Mouse (Mus musculus): Measurements from ENCODE around the gene Pef1. TPM values are rescaled to one million over a fixed set of nuclear protein-coding genes. Genes with fewer than 3 reads are reported as not detected.

The Pef1 gene
- polyA plus RNA-seq, 1 experiment from 2014 or later = 70.4 TPM

DNA sequence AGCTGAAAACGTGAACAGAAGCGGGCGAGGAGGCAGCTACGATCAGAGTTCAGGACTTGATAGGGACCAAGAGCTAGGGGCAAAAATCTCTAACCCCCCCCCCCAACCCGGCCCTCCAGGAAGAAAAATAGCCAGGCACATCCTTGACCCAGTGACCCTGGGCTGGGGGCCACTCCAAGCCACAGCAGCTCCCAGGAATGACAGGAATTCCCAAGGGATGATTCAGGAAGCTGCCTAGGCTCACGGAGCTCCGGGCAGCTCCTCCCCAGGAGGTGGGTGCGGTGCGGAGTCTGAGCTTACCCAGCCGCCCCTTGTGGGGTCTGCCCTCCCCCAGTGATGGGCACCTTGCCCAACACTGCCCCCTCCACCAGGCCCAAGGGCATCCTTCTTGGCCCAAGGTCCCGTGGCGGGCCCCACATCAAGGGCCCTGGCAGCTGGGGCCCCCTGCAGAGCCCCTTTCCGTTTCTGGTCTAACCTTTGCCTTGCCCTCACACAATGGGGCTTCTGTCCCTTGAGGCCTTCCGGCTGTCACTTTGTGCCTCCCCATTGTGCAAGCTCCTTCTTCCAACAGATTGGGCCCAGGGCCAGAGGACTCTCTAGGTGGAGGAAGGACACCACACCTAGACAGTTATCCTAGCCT is 72.8 kb downstream of the Pef1 start, which contains the start of gene Tinagl1:
TSS of gene Tinagl1 (minus strand) at position 51 of the 640 bp plus-strand sequence.
- no peak for DNase-seq (ENCODE audit: low spot score)
- no peaks in the 10 kb centered on the region for H3K9me3 ChIP-seq (ENCODE audit: control insufficient read depth, low read length)
- peak within 1 kb of the TSS; percentile 47; the same call in 1 of the 2 replicates for H3K27ac ChIP-seq (ENCODE audit: low read depth)
- H3K9ac ChIP-seq (ENCODE audit: low read length) = 0 out of 2 replicates have a peak within 1 kb of the TSS, but pooled peaks have one; percentile 16
- 8% methylated on average over 14 of the region's 14 CpGs for WGBS
- H3K4me1 ChIP-seq (replicated peaks; ENCODE audit: control insufficient read depth, insufficient read depth, low read length) = peaks cover 40% of the 10 kb centered on the region
- 0 out of 2 replicates have a peak, but pooled peaks have one; percentile 25 for ATAC-seq (replicated peaks; ENCODE audit: low FRiP score, low TSS enrichment, low read depth)
- peaks cover 9% of the 10 kb centered on the region; the same call in 1 of the 2 replicates for H3K27me3 ChIP-seq (replicated peaks; ENCODE audit: control insufficient read depth, insufficient read depth, low read length)
- H3K36me3 ChIP-seq (ENCODE audit: control insufficient read depth, insufficient read depth, low read length) = no peaks in the 10 kb centered on the region
- H3K4me2 ChIP-seq (ENCODE audit: low read length) = peak within 1 kb of the TSS; percentile 57
- peak within 1 kb of the TSS; percentile 23 for H3K4me3 ChIP-seq (ENCODE audit: low read depth, low read length)

DNA sequence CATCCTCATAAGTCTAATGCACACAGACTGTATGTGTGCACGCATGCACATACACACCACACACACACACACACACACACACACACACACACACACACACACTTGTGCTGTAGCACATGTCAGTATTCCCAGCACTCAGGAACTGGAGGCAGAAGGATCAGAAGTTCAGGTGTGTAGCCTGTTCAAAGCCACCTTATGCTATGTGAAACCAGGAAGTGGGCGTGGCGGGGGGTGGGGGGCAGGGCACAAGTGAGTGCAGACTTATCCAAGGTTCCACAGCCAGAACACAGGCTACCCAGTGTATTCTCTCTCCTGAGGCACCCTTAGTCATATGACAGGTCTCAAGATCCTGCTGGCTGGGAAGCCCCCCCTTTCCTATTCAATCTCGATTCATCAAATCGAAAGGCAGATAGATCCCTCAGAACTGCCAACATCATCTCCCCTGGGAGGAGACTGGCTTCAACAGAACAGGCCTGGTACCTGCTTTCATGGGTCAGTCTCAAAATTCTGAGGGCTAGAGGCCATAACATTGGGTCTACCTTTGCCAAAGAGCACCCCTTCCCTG is 73.9 kb downstream of the Pef1 start:
- WGBS = 80% methylated on average over 5 of the region's 5 CpGs
- H3K4me2 ChIP-seq (ENCODE audit: low read length) = no peak overlapping the region
- no peak overlapping the region for H3K9ac ChIP-seq (ENCODE audit: low read length)
- ATAC-seq (replicated peaks; ENCODE audit: low FRiP score, low TSS enrichment, low read depth) (no peak), DNase-seq (ENCODE audit: low spot score) (no peak)
- no peaks in the 10 kb centered on the region for H3K9me3 ChIP-seq (ENCODE audit: control insufficient read depth, low read length)
- H3K27ac ChIP-seq (ENCODE audit: low read depth) = no peak overlapping the region
- H3K36me3 ChIP-seq (ENCODE audit: control insufficient read depth, insufficient read depth, low read length) = no peaks in the 10 kb centered on the region
- H3K4me1 ChIP-seq (replicated peaks; ENCODE audit: control insufficient read depth, insufficient read depth, low read length) = peaks cover 39% of the 10 kb centered on the region
- peaks cover 9% of the 10 kb centered on the region; the same call in 1 of the 2 replicates for H3K27me3 ChIP-seq (replicated peaks; ENCODE audit: control insufficient read depth, insufficient read depth, low read length)
- H3K4me3 ChIP-seq (ENCODE audit: low read depth, low read length) = no peak overlapping the region

DNA sequence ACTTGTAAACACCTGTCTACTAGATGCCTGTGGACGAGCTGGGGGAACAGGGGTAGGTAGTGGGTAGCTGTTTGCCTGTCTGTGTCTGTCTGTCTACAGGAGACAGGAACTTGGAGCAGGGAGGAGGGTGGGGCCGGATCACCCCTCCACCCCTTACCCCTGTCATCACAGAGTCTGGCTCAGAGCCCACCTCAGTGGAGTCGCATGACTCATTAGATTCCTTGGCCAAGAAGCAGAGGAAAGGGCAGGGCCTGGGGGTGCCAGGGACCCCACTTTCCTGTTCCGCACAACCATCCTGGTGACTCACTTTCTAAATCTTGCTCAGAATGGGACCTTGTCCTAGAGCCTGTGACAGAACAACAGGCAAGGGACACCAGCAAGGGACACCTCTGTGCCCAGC is 74.7 kb downstream of the Pef1 start:
- 63% methylated on average over 4 of the region's 4 CpGs for WGBS

DNA sequence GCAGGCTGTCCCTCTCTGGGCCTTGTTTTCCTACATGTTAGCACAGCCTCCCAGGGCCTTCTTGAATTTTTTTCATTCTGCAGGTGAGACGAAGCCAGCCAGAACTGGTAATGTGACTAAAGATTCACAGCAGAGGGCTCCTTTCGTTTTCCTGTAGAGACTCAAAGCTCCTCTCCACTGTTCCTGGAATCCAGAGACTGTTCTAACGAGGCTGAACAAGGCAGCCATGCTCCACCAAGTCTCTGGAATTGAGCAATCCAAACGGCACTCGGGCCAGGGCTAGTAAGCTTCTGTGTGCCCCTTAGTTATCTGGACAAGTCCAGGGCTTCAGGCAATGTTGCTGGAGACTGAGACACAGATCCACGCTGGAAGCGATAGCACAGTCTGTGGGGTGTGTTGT is 75.2 kb downstream of the Pef1 start:
- no peak overlapping the region for H3K9ac ChIP-seq (ENCODE audit: low read length)

More for the DNA sequence above, 74.7 kb downstream of the Pef1 start:
- ATAC-seq (replicated peaks; ENCODE audit: low FRiP score, low TSS enrichment, low read depth) = no peak
- Histone ChIP-seq H3K27ac (ENCODE audit: low read depth) (no peak overlapping the region), H3K4me3 (ENCODE audit: low read depth, low read length) (no peak overlapping the region), H3K4me1 (replicated peaks; ENCODE audit: control insufficient read depth, insufficient read depth, low read length) (peaks cover 31% of the 10 kb centered on the region), H3K9ac (ENCODE audit: low read length) (no peak overlapping the region), H3K4me2 (ENCODE audit: low read length) (no peak overlapping the region), H3K9me3 (ENCODE audit: control insufficient read depth, low read length) (no peaks in the 10 kb centered on the region), H3K27me3 (replicated peaks; ENCODE audit: control insufficient read depth, insufficient read depth, low read length) (peaks cover 9% of the 10 kb centered on the region; the same call in 1 of the 2 replicates), H3K36me3 (ENCODE audit: control insufficient read depth, insufficient read depth, low read length) (no peaks in the 10 kb centered on the region)
- no peak for DNase-seq (ENCODE audit: low spot score)

More for the DNA sequence above, 75.2 kb downstream of the Pef1 start:
- Histone ChIP-seq H3K27me3 (replicated peaks; ENCODE audit: control insufficient read depth, insufficient read depth, low read length) (peaks cover 9% of the 10 kb centered on the region; the same call in 1 of the 2 replicates), H3K4me3 (ENCODE audit: low read depth, low read length) (no peak overlapping the region), H3K9me3 (ENCODE audit: control insufficient read depth, low read length) (no peaks in the 10 kb centered on the region), H3K4me2 (ENCODE audit: low read length) (no peak overlapping the region), H3K4me1 (replicated peaks; ENCODE audit: control insufficient read depth, insufficient read depth, low read length) (peaks cover 26% of the 10 kb centered on the region), H3K27ac (ENCODE audit: low read depth) (no peak overlapping the region), H3K36me3 (ENCODE audit: control insufficient read depth, insufficient read depth, low read length) (no peaks in the 10 kb centered on the region)
- ATAC-seq (replicated peaks; ENCODE audit: low FRiP score, low TSS enrichment, low read depth) = no peak
- 67% methylated on average over 7 of the region's 7 CpGs for WGBS
- no peak for DNase-seq (ENCODE audit: low spot score)

Other genes with a start within 250 kb of the Pef1 start
- 0.15 TPM in 1 of 2 replicates, not detected in the other for gene Spocd1, start 173.3 kb upstream of the Pef1 start, polyA plus RNA-seq (2014; fragmentation: Nextera tagmentation; extraction: Ambion mirVana)
- 2.7 and 2.9 TPM in 2 replicates for gene Adgrb2, start 117.7 kb upstream of the Pef1 start, polyA plus RNA-seq (2014; fragmentation: Nextera tagmentation; extraction: Ambion mirVana)
- 55.1 and 56.9 TPM in 2 replicates for gene Col16a1, start 54.7 kb upstream of the Pef1 start, polyA plus RNA-seq (2014; fragmentation: Nextera tagmentation; extraction: Ambion mirVana)
- 0.15 TPM in 1 of 2 replicates, not detected in the other for gene Hcrtr1, start 36.8 kb downstream of the Pef1 start, polyA plus RNA-seq (2014; fragmentation: Nextera tagmentation; extraction: Ambion mirVana)
- gene Tinagl1, start 72.6 kb downstream of the Pef1 start, polyA plus RNA-seq (2014; fragmentation: Nextera tagmentation; extraction: Ambion mirVana) = 27.0 and 39.6 TPM in 2 replicates
- not detected in 2 replicates for gene Gm853, start 119.8 kb downstream of the Pef1 start, polyA plus RNA-seq (2014; fragmentation: Nextera tagmentation; extraction: Ambion mirVana)
- gene Serinc2, start 176.6 kb downstream of the Pef1 start, polyA plus RNA-seq (2014; fragmentation: Nextera tagmentation; extraction: Ambion mirVana) = 24.1 and 25.3 TPM in 2 replicates
- gene Fabp3, start 206.0 kb downstream of the Pef1 start, polyA plus RNA-seq (2014; fragmentation: Nextera tagmentation; extraction: Ambion mirVana) = 5.5 and 6.6 TPM in 2 replicates
- gene Gm10570, start 206.1 kb downstream of the Pef1 start, polyA plus RNA-seq (2014; fragmentation: Nextera tagmentation; extraction: Ambion mirVana) = not detected in 2 replicates

Measured in intestine, embryonic 14.5 days (tissue).